Mouse (Mus musculus): Measurements from ENCODE around the gene 1700016D06Rik. TPM values are rescaled to one million over a fixed set of nuclear protein-coding genes. Genes with fewer than 3 reads are reported as not detected.

1700016D06Rik gene
- polyA plus RNA-seq, 1 experiment from 2014 or later: not detected

GRCm38 (mm10) chr8:11628506-11629132, 72.2 kb downstream of the 1700016D06Rik start:
- H3K4me2 ChIP-seq (replicated peaks): no peak overlapping the region
- H3K9me3 ChIP-seq: no peaks in the 10 kb centered on the region
- H3K27ac ChIP-seq: no peak overlapping the region
- no peaks in the 10 kb centered on the region for H3K27me3 ChIP-seq (replicated peaks)
- peaks cover 13% of the 10 kb centered on the region for H3K4me1 ChIP-seq
- WGBS: 79% methylated on average over 7 of the region's 7 CpGs
- no peak overlapping the region for H3K9ac ChIP-seq
- H3K36me3 ChIP-seq: peaks cover 56% of the 10 kb centered on the region
- no peak overlapping the region for H3K4me3 ChIP-seq
- no peak for ATAC-seq (ENCODE audit: low FRiP score, low read depth)

- H3K4me3 ChIP-seq: no peak overlapping the region
- WGBS: 88% methylated on average over 9 of the region's 9 CpGs
- ATAC-seq (ENCODE audit: low FRiP score, low read depth): no peak
- H3K27me3 ChIP-seq (replicated peaks): no peaks in the 10 kb centered on the region
- peaks cover 4% of the 10 kb centered on the region; the same call in 1 of the 2 replicates for H3K4me1 ChIP-seq
- no peak overlapping the region for H3K27ac ChIP-seq
- no peaks in the 10 kb centered on the region for H3K9me3 ChIP-seq
- no peak overlapping the region for H3K4me2 ChIP-seq (replicated peaks)
- no peak overlapping the region for H3K9ac ChIP-seq
- peaks cover 61% of the 10 kb centered on the region for H3K36me3 ChIP-seq
These were observed 73.1 kb downstream of the 1700016D06Rik start for GRCm38 (mm10) chr8:11627717-11628116.

GRCm38 (mm10) chr8:11625084-11625483, 75.8 kb downstream of the 1700016D06Rik start:
- no peaks in the 10 kb centered on the region for H3K27me3 ChIP-seq (replicated peaks)
- H3K36me3 ChIP-seq: peaks cover 57% of the 10 kb centered on the region
- no peaks in the 10 kb centered on the region for H3K9me3 ChIP-seq
- H3K9ac ChIP-seq: no peak overlapping the region
- no peak overlapping the region for H3K4me3 ChIP-seq
- 90% methylated on average over 4 of the region's 4 CpGs for WGBS
- no peak overlapping the region for H3K27ac ChIP-seq
- H3K4me2 ChIP-seq (replicated peaks): no peak overlapping the region
- ATAC-seq (ENCODE audit: low FRiP score, low read depth): no peak
- no peaks in the 10 kb centered on the region for H3K4me1 ChIP-seq

GRCm38 (mm10) chr8:11619091-11619490, 81.8 kb downstream of the 1700016D06Rik start:
- H3K27ac ChIP-seq: no peak overlapping the region
- no peaks in the 10 kb centered on the region for H3K4me1 ChIP-seq
- H3K4me3 ChIP-seq: no peak overlapping the region
- no peaks in the 10 kb centered on the region for H3K27me3 ChIP-seq (replicated peaks)
- no peak for ATAC-seq (ENCODE audit: low FRiP score, low read depth)
- H3K9ac ChIP-seq: no peak overlapping the region
- no peaks in the 10 kb centered on the region for H3K9me3 ChIP-seq
- H3K36me3 ChIP-seq: peaks cover 63% of the 10 kb centered on the region
- H3K4me2 ChIP-seq (replicated peaks): no peak overlapping the region
- WGBS: 92% methylated on average over 3 of the region's 3 CpGs

- no peak overlapping the region for H3K27ac ChIP-seq
- no peak overlapping the region for H3K4me2 ChIP-seq (replicated peaks)
- H3K36me3 ChIP-seq: peaks cover 68% of the 10 kb centered on the region
- no peaks in the 10 kb centered on the region for H3K9me3 ChIP-seq
- ATAC-seq (ENCODE audit: low FRiP score, low read depth): no peak
- WGBS: 91% methylated on average over 2 of the region's 2 CpGs
- H3K27me3 ChIP-seq (replicated peaks): no peaks in the 10 kb centered on the region
- H3K4me1 ChIP-seq: no peaks in the 10 kb centered on the region
- no peak overlapping the region for H3K9ac ChIP-seq
- no peak overlapping the region for H3K4me3 ChIP-seq
These were observed 82.8 kb downstream of the 1700016D06Rik start for GRCm38 (mm10) chr8:11618063-11618462.

GRCm38 (mm10) chr8:11616294-11616693, 84.6 kb downstream of the 1700016D06Rik start:
- Histone ChIP-seq H3K4me2 (replicated peaks) (no peak overlapping the region), H3K9me3 (no peaks in the 10 kb centered on the region), H3K4me1 (no peaks in the 10 kb centered on the region), H3K9ac (no peak overlapping the region), H3K27me3 (replicated peaks) (no peaks in the 10 kb centered on the region), H3K4me3 (no peak overlapping the region), H3K36me3 (peaks cover 72% of the 10 kb centered on the region), H3K27ac (no peak overlapping the region)
- ATAC-seq (ENCODE audit: low FRiP score, low read depth): no peak
- 24% methylated on average over 1 of the region's 1 CpGs for WGBS

- Histone ChIP-seq H3K27ac (no peak overlapping the region), H3K9ac (no peak overlapping the region), H3K27me3 (replicated peaks) (no peaks in the 10 kb centered on the region), H3K9me3 (no peaks in the 10 kb centered on the region), H3K36me3 (peaks cover 74% of the 10 kb centered on the region), H3K4me3 (no peak overlapping the region), H3K4me1 (no peaks in the 10 kb centered on the region), H3K4me2 (replicated peaks) (no peak overlapping the region)
- WGBS: 90% methylated on average over 6 of the region's 6 CpGs
- ATAC-seq (ENCODE audit: low FRiP score, low read depth): no peak
These were observed 86.6 kb downstream of the 1700016D06Rik start for GRCm38 (mm10) chr8:11614126-11614835.

GRCm38 (mm10) chr8:11608848-11609247, 92.0 kb downstream of the 1700016D06Rik start:
- 97% methylated on average over 9 of the region's 9 CpGs for WGBS
- Histone ChIP-seq H3K9ac (no peak overlapping the region), H3K4me2 (replicated peaks) (no peak overlapping the region), H3K27me3 (replicated peaks) (no peaks in the 10 kb centered on the region), H3K27ac (no peak overlapping the region), H3K9me3 (peaks cover 3% of the 10 kb centered on the region; the same call in 1 of the 2 replicates), H3K36me3 (peaks cover 65% of the 10 kb centered on the region), H3K4me1 (no peaks in the 10 kb centered on the region), H3K4me3 (no peak overlapping the region)
- no peak for ATAC-seq (ENCODE audit: low FRiP score, low read depth)

Small RNAs within 50 kb of the gene (microRNA-seq; reads per million reads assigned to microRNA genes)
- 0.66 reads per million for gene Mir7238

Other genes starting within 250 kb of the 1700016D06Rik start
- 0.85 and 1.2 TPM in 2 replicates for gene Rab20, start 222.4 kb downstream of the 1700016D06Rik start, polyA plus RNA-seq (2016; fragmentation: Nextera tagmentation; extraction: Ambion mirVana)
- gene Naxd, start 203.6 kb downstream of the 1700016D06Rik start, polyA plus RNA-seq (2016; fragmentation: Nextera tagmentation; extraction: Ambion mirVana): 131 TPM in 2 replicates
- gene Cars2, start 150.3 kb downstream of the 1700016D06Rik start, polyA plus RNA-seq (2016; fragmentation: Nextera tagmentation; extraction: Ambion mirVana): 20.7 and 22.7 TPM in 2 replicates
- gene Ing1, start 145.5 kb downstream of the 1700016D06Rik start, polyA plus RNA-seq (2016; fragmentation: Nextera tagmentation; extraction: Ambion mirVana): 59.1 and 59.8 TPM in 2 replicates
- gene Ankrd10, start 65.3 kb downstream of the 1700016D06Rik start, polyA plus RNA-seq (2016; fragmentation: Nextera tagmentation; extraction: Ambion mirVana): 101 and 103 TPM in 2 replicates
- 79.0 and 83.7 TPM in 2 replicates for gene Arhgef7, start 26.7 kb upstream of the 1700016D06Rik start, polyA plus RNA-seq (2016; fragmentation: Nextera tagmentation; extraction: Ambion mirVana)
- 0.24 TPM in 1 of 2 replicates, not detected in the other for gene Tex29, start 139.4 kb upstream of the 1700016D06Rik start, polyA plus RNA-seq (2016; fragmentation: Nextera tagmentation; extraction: Ambion mirVana)